Comparison of ENCODE assay signal across 9 mouse cellular contexts in the genomic region with DNA sequence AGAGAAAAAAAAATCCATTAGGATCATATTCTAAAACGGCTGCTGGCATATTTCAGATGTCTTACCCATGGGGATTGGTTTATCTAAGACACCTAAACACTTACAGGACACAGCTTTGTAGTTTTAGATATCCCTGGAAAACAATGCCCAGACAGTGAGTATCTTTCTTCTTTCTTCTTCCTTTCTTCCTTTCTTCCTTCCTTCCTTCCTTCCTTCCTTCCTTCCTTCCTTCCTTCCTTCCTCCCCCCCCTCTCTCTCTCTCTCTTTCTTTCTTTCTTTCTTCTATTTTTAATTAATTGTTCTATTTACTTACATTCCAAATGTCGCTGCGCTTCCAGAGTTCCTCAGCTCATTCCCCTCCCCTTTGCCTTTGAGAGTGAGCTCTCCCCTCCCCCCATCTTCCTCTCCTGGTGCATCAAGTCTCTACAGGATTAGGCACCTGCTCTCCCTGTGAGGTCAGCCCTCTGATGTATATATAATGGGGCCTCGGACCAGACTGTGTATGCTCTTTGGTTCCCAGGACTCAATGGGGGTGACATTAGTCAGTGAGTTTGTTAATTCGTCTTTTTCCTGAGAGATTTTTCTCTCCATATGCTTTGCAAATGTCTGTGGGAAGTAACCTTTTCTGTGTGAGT.
DNase-seq lines count a peak whose midpoint lies in the region; ATAC-seq and TF ChIP-seq lines count a peak whose summit lies in the region.
"Had no signal": no experiment of that assay in that cellular context is flagged by ENCODE, and none has a peak within 500 bp of the region (broad histone marks: within the 10 kb centered on the region; RNA-seq: fewer than 3 reads in every experiment).

No protein-coding gene starts in this region.

- peak overlapping the region; percentile 46 for H3K4me2 ChIP-seq in heart, embryonic 11.5 days
- peak overlapping the region; percentile 32; the same call in 1 of the 2 replicates for H3K4me2 ChIP-seq in forebrain, embryonic 12.5 days
- H3K4me2 ChIP-seq in midbrain, embryonic 11.5 days, result peak overlapping the region; percentile 26; the same call in 1 of the 2 replicates
- no peak overlapping the region for H3K4me2 ChIP-seq in liver, postnatal 0 days (ENCODE audit: low read depth, low read length)

- in situ Hi-C loops in ES-E14 (cut with MboI; ENCODE audit: low sequenced_read_pairs in 2 of 2, unreplicated experiment in 2 of 2), result loop anchor here in 1 of 2 experiments (25.0 kb wide), 1 partner anchor 478 kb away; no protein-coding TSS in a partner anchor

- no peak for ATAC-seq in heart, embryonic 11.5 days (replicated peaks; ENCODE audit: insufficient number of reproducible peaks, low FRiP score, low TSS enrichment)
- peak; percentile 78 for ATAC-seq in forebrain, embryonic 12.5 days (ENCODE audit: low FRiP score)
- peak; percentile 95 for ATAC-seq in midbrain, embryonic 11.5 days (ENCODE audit: low FRiP score)
- no peak for ATAC-seq in liver, postnatal 0 days
- ATAC-seq: lung, postnatal 0 days had no signal

- TF ChIP-seq CTCF in liver, postnatal 0 days (IDR thresholded peaks at IDR 0.05; ENCODE audit: low read depth), result no peak

- 18% methylated on average over 5 of the region's 5 CpGs for WGBS in heart, embryonic 11.5 days (ENCODE audit: insufficient replicate concordance)
- WGBS in forebrain, embryonic 12.5 days, result 2% methylated on average over 5 of the region's 5 CpGs
- 4% methylated on average over 5 of the region's 5 CpGs for WGBS in midbrain, embryonic 11.5 days
- WGBS in liver, postnatal 0 days (ENCODE audit: insufficient replicate concordance), result 19% methylated on average over 5 of the region's 5 CpGs

- H3K4me3 ChIP-seq in heart, embryonic 11.5 days (ENCODE audit: low read depth, low read length), result no peak overlapping the region
- no peak overlapping the region for H3K4me3 ChIP-seq in ES-E14 (ENCODE audit: insufficient read depth in 1 of 2, low read depth in 1 of 2, low read length in 2 of 2, poor library complexity in 1 of 2, severe bottlenecking in 1 of 2)
- no peak overlapping the region for H3K4me3 ChIP-seq in forebrain, embryonic 12.5 days (replicated peaks)
- no peak overlapping the region for H3K4me3 ChIP-seq in midbrain, embryonic 11.5 days (ENCODE audit: low read depth, low read length)
- H3K4me3 ChIP-seq in liver, postnatal 0 days (ENCODE audit: low read depth, low read length), result no peak overlapping the region

- H3K9me3 ChIP-seq in heart, embryonic 11.5 days (replicated peaks; ENCODE audit: control insufficient read depth, low read length), result no peaks in the 10 kb centered on the region
- no peaks in the 10 kb centered on the region for H3K9me3 ChIP-seq in ES-E14 (ENCODE audit: control insufficient read depth, insufficient read depth, low read depth, low read length)
- peaks cover 9% of the 10 kb centered on the region for H3K9me3 ChIP-seq in forebrain, embryonic 12.5 days
- peaks cover 6% of the 10 kb centered on the region for H3K9me3 ChIP-seq in midbrain, embryonic 11.5 days (ENCODE audit: control insufficient read depth, low read length)
- no peaks in the 10 kb centered on the region for H3K9me3 ChIP-seq in liver, postnatal 0 days (ENCODE audit: low read length)

- no peaks in the 10 kb centered on the region for H3K27me3 ChIP-seq in heart, embryonic 11.5 days (ENCODE audit: control insufficient read depth, insufficient read depth, low read length)
- no peaks in the 10 kb centered on the region for H3K27me3 ChIP-seq in forebrain, embryonic 12.5 days
- no peaks in the 10 kb centered on the region for H3K27me3 ChIP-seq in midbrain, embryonic 11.5 days (ENCODE audit: control insufficient read depth, insufficient read depth, low read length)
- no peaks in the 10 kb centered on the region for H3K27me3 ChIP-seq in liver, postnatal 0 days (ENCODE audit: insufficient read depth, low read length)

- DNase-seq in heart, adult 18-20 months, result no peak
- peak; percentile 8 for DNase-seq in ES-E14 (ENCODE audit: low read depth, low spot score)
- no peak for DNase-seq in midbrain, embryonic 11.5 days (ENCODE audit: low spot score, missing footprints)
- DNase-seq in liver, postnatal 0 days, result no peak
- DNase-seq in testis, postnatal 10 days (ENCODE audit: low spot score), result no peak
- DNase-seq in kidney, postnatal 10 days, result no peak

- H3K36me3 ChIP-seq in heart, embryonic 11.5 days (ENCODE audit: control insufficient read depth, insufficient read depth, low read length), result no peaks in the 10 kb centered on the region
- H3K36me3 ChIP-seq in ES-E14 (ENCODE audit: control insufficient read depth, insufficient read depth, low read length, poor library complexity, severe bottlenecking), result no peaks in the 10 kb centered on the region
- peaks cover 17% of the 10 kb centered on the region for H3K36me3 ChIP-seq in forebrain, embryonic 12.5 days (replicated peaks)
- H3K36me3 ChIP-seq in midbrain, embryonic 11.5 days (ENCODE audit: control insufficient read depth, insufficient read depth, low read length), result peaks cover 3% of the 10 kb centered on the region
- H3K36me3 ChIP-seq in liver, postnatal 0 days (replicated peaks; ENCODE audit: insufficient read depth, low read length), result no peaks in the 10 kb centered on the region

- H3K9ac ChIP-seq in heart, embryonic 11.5 days (ENCODE audit: low read depth, low read length), result no peak overlapping the region
- H3K9ac ChIP-seq in ES-E14 (ENCODE audit: insufficient read depth, low read depth, low read length, poor library complexity, severe bottlenecking), result no peak overlapping the region
- no peak overlapping the region for H3K9ac ChIP-seq in forebrain, embryonic 12.5 days
- H3K9ac ChIP-seq in midbrain, embryonic 11.5 days (ENCODE audit: low read length), result 0 out of 2 replicates have a peak overlapping the region, but pooled peaks have one; percentile 18
- no peak overlapping the region for H3K9ac ChIP-seq in liver, postnatal 0 days (replicated peaks)

- no peak overlapping the region for H3K27ac ChIP-seq in heart, embryonic 11.5 days (ENCODE audit: low read depth, low read length)
- H3K27ac ChIP-seq in ES-E14 (ENCODE audit: insufficient read depth, low read depth, low read length, poor library complexity, severe bottlenecking), result no peak overlapping the region
- H3K27ac ChIP-seq in forebrain, embryonic 12.5 days, result 0 out of 2 replicates have a peak overlapping the region, but pooled peaks have one; percentile 36
- H3K27ac ChIP-seq in midbrain, embryonic 11.5 days (ENCODE audit: low read depth, low read length), result no peak overlapping the region
- H3K27ac ChIP-seq in liver, postnatal 0 days (ENCODE audit: low read depth), result no peak overlapping the region

- H3K4me1 ChIP-seq in heart, embryonic 11.5 days (ENCODE audit: control insufficient read depth, insufficient read depth, low read length), result no peaks in the 10 kb centered on the region
- H3K4me1 ChIP-seq in ES-E14 (ENCODE audit: control insufficient read depth in 2 of 2, insufficient read depth in 2 of 2, low read length in 2 of 2, poor library complexity in 1 of 2), result no peaks in the 10 kb centered on the region
- H3K4me1 ChIP-seq in forebrain, embryonic 12.5 days, result peaks cover 7% of the 10 kb centered on the region
- peaks cover 3% of the 10 kb centered on the region; the same call in 1 of the 2 replicates for H3K4me1 ChIP-seq in midbrain, embryonic 11.5 days (ENCODE audit: control insufficient read depth, insufficient read depth, low read length)
- no peaks in the 10 kb centered on the region for H3K4me1 ChIP-seq in liver, postnatal 0 days (ENCODE audit: insufficient read depth)

- no peak for TF ChIP-seq EP300 in liver, postnatal 0 days (IDR thresholded peaks at IDR 0.05; ENCODE audit: low read depth)

TF ChIP-seq in ES-E14, 5 proteins besides CTCF, POLR2A, EP300 and RAD21:
- TF ChIP-seq MAFK (IDR thresholded peaks at IDR 0.05; ENCODE audit: insufficient read depth, low read depth, low read length) (no peak), HCFC1 (IDR thresholded peaks at IDR 0.05; ENCODE audit: borderline replicate concordance, insufficient read depth, low read length) (no peak), ZNF384 (IDR thresholded peaks at IDR 0.05; ENCODE audit: low read depth, low read length) (no peak), ZC3H11A (IDR thresholded peaks at IDR 0.05; ENCODE audit: borderline replicate concordance, low read depth, low read length) (no peak), CHD2 (IDR thresholded peaks at IDR 0.05; ENCODE audit: low read depth, low read length) (no peak)
TF ChIP-seq in ES-E14: peak in this region for 0.

Comparison
In these comparisons a context has a peak if more than half of its experiments do, and no peak if none do; other contexts are left out.
1. ATAC-seq: peak in forebrain, embryonic 12.5 days (single experiment) and midbrain, embryonic 11.5 days (single experiment); none in heart, embryonic 11.5 days (single experiment) and liver, postnatal 0 days (single experiment).